Mouse (Mus musculus) ZHBTc4 (cell line): ENCODE results near the gene Gm9803.
"Not testable (repeated sequence)": the region's sequence is repeated elsewhere in the genome, so short reads cannot be mapped to it uniquely, and the experiment has no call there.

Experiments
- DNase-seq: peaks from one replicate; pipeline ENCODE4 v3.0.0-alpha.2; 2011; ENCODE audit warnings: low read depth, low spot score

Gm9803 gene

DNA sequence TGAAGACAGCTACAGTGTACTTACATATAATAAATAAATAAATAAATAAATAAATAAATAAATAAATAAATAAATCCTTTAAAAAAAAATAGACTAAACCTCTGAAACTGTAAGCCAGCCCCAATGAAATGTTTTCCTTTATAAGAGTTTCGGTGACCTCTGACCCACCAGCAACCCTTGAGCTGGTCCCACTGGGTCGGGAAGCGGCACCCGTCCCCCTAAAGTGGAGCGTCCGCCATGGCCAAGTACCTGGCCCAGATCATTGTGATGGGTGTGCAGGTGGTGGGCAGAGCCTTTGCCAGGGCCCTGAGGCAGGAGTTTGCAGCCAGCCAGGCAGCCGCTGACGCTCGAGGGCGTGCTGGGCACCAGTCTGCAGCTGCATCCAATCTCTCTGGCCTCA, at the start of gene Gm9803:
Gm9803 (plus strand) TSS at position 154 of the 400 bp plus-strand sequence.
- not testable (repeated sequence) for DNase-seq

- peak; percentile 69 for DNase-seq
These were observed 48.5 kb upstream of the Gm9803 start for GRCm38 (mm10) chr10:43475376-43475775.

DNA sequence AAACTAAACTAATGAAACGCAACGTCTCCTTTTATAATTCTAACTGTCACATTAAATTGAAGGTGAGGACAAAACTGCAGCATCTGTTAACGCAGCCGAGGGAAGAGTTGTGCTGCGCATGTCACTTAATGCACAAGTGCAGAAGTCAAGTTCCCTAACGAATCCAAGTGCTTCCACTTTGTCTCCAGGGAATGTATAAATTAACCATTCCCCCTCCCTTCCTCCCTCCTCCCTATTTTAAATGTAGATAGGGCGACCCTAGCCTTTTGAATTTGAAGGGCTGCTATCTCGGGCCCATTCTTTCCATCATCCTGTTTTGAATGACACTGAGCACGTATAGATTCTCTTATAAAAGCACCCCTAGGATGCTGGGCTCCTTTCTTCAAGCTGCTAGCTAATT, 46.4 kb upstream of the Gm9803 start:
- DNase-seq: peak; percentile 91

GRCm38 (mm10) chr10:43477865-43478681, 45.8 kb upstream of the Gm9803 start:
- peak; percentile 74 for DNase-seq

DNA sequence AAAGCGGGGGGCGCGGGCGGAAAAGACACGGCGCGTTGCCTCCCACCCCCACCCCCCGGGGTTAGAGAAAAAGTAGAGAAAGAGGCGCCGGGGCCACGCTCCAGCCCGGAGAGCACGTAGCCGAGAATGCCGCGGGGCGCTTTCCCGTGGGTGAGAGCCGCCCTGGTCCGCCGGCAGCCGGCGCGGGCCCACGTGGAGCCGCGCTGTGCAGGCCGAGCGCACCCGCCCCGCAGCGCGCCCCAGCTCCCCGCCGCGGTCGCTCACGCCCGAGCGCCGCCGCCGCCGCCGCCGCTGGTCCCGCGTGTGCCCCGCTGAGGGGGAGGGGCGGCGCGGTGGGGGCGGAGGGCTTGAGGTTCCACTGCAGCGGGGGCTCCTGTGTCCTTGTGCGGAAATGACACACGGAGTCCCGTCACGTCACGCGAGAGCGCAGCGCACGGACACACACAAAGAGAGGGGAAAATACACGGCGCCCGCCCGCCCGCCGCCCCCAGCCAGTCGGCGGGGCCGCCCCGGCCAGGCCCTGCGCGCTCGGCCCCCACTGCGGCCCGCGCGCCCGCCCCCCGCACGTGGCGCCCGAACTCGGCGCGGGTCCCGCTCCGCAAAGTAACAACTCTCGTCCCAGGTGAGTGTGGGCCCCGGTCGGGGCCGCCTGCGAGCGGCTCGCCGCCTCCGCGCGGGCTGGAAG, 45.0 kb upstream of the Gm9803 start, which contains the start of gene Bend3:
Bend3 (plus strand) TSS at position 81 of the 685 bp plus-strand sequence.
- DNase-seq: peak; percentile 72

DNA sequence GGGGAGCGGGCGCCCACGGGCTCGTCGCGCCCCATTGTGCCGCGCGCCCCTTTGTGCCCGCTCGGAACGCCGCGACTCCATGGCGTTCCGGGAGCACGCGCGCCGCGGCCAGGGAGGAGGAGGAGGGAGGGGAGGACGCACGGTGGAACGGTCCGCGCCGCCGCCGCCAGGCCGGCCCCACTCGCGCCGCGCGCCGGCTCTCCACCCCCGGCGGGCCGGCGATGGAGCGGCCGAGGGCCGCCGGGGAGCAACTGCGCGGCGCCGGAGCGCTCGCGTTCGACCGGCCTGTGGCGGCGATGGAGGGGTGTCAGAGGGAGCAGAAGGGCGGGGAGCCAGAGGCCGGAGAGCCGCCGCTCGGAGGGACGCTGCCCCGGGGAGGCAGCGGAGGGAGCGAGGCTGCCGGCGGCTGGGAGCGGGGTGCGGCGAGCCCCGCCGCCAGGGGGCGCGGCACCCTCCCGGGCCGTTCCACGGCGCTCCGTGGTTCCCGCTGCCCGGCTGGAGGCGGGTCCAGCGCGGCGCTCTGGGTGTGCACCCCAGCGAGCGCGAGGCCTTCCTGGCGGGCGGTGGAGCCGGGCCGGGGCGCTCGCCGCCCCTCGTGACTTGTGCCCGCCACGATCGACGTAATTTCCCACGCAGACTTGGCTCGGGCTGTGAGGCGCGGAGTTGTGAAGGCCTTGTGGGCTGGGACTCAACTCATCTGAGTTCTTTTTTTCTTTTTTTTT, 44.3 kb upstream of the Gm9803 start:
- peak; percentile 87 for DNase-seq

DNA sequence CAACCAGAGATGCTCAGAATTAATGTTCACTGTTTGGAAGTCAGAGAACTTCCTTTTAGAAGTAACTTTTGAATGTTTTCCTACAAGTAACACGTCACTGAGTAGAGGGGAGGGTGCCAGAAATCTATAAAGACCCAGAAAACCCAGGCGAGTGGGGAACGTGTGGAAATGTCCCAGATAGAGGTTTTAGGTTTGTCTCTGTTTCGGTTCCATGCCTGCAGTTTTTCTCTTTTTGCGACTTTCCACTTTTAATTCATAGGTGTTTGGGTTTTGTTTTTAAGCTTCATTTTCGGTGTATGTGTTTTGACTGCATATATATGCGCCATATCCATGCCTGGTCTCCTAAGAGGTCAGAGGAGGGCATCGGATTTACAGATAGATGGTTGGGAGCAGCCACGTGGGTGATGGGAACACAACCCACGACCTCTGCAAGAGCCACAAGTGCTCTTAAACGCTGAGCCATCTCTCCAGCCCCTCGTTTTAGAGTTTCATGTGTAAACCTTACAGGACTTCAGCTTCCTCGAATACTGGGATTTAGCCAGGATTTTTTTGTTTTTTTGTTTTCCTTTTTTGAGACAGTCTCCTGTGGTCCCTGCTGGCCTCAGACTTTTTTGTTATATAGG, 43.5 kb upstream of the Gm9803 start:
- DNase-seq: no peak

GRCm38 (mm10) chr10:43481179-43481578, 42.7 kb upstream of the Gm9803 start:
- DNase-seq: no peak

DNA sequence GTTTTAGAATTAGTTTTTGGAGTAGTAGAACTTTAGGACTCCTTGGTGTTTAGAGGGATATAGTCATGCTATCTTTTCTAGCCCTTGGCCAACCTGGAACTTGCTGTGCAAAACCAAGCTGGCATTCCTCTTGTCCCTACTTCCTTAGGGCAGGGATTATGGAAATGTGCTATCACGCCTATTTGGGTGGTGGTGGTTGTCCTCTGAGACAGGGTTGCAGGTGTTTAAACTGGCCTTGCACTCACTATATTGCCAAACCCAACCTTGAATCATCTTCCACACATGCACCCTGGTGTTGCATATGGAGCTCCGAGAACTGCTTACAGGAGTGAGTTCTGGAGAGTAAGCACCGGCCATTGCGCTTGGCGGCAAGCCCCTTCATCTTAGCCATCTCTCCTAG, 41.9 kb upstream of the Gm9803 start:
- DNase-seq: no peak

DNA sequence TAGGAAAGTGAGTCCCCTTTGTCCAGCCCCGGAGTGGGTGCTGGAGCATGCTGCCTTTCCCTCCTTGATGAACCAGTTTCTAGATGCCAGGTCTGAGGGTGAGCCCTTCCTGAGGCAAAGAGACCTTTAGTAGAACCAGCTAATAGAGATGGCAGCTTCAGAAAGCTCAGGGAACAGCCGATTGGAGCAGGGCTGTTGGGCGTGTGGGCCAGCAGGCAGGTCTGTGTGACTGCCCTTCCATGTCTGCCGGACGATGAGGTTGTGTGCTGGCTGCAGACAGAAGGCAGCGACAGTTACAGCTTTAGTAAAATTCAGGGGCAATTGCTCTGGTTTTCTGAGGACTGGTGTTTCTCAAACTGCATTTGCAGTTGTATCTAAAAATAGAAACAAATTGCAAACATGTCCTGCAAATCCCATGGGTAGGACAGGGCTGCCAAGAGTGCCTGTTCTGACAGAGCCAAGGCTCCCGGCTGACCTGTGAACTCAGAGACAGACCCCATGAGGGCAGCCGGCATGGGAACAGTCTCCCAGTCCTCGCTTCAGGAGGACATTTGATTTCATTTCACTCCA, 40.4 kb upstream of the Gm9803 start:
- no peak for DNase-seq

GRCm38 (mm10) chr10:43485751-43486268, 38.1 kb upstream of the Gm9803 start:
- no peak for DNase-seq

- DNase-seq: no peak
These were observed 36.4 kb upstream of the Gm9803 start for GRCm38 (mm10) chr10:43487441-43488010.

DNA sequence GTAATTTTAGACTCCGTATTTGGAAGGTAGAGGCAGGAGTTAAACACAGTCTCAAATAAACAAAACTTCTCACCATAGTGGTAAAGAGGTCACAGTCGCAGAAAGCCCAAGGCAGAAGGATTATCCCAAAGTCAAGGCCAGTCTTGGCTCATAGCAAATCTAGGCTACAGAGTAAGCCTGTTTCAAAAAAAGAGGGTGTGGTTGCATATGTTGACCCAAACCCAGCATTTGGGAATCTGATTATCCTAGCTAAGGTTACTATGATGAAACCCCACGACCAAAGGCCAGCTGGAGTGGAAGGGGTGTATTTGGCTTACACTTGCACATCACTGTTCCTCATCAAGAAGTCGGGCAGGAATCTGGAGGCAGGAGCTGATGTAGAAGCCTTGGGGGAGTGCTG, 35.6 kb upstream of the Gm9803 start:
- no peak for DNase-seq

DNA sequence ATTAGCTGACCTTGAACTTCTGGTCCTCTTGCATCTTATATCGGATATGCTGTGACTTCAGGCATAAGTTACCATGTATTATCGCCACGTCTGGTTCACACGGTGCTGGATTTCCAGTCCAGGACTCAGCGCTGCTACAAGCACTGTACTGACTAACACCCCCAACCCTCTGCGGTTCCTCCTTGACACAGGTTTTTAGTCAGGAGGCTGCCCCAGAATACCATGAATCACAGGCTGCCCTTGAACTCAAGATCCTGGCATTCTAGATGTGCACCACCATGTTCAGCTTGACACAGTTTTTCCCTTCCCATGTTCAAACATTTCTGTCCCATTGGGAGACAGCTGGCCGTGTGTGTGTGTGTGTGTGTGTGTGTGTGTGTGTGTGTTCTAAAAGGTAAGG, 34.7 kb upstream of the Gm9803 start:
- DNase-seq: no peak

GRCm38 (mm10) chr10:43489550-43489949, 34.3 kb upstream of the Gm9803 start:
- DNase-seq: peak; percentile 82

DNA sequence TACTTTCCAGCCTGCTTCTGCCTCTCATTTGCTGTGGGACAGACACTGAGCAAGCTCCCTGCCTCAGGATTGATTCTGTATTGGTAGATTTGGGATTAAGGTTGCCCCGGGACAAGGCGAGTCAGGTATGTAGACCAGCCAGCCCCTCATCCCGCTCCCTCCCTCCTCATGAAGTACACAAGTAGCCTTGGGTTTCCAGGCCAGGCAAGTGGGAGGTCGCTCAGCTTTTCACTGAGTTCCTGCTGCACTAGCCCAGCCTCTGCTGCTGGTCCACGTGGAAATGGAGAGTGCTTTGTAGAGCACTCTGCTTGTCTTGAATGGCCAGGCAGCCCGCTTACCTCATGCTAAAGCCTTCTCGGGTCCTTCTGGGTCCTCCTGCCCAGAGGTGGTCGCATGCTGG, 33.9 kb upstream of the Gm9803 start:
- DNase-seq: peak; percentile 62

DNA sequence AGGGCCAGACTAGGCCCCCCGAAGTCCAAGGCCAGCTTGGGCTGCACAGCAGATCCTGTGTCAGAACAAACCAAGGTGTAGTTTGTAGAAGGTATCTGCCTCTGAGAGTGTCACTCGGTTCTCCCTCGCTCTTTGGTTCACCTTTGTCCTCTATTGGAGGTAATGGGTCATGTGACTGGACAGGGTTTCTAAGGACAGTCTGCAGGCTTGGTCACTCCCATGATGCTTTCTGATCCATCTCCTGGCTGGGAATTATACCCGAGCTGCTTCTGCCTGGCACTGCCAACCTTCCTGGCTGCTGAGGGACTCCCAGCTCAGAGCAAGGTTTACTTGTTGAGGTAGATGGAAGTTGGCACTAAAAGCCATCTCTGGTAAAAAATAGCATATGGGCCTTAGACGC, 33.0 kb upstream of the Gm9803 start:
- no peak for DNase-seq

- DNase-seq: no peak
These were observed 21.3 kb upstream of the Gm9803 start for GRCm38 (mm10) chr10:43502599-43502998.

DNA sequence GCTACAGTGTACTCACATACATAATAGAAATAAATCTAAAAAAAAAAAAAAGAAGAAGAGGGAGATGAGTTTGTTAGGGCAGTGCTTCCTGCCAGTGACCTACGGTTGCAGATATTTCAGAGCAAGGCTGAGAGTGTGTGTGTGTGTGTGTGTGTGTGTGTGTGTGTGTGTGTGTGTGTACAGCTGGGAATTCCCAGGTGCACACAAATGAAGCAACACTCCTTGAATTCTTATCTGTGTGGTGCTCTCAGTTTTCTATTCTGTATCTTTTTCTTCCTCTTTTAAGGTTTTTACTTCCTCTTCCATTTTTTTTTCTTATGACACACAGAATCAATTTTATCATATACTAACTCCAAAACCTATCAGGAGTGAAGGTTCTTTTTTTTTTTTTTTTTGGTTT, 19.6 kb upstream of the Gm9803 start:
- no peak for DNase-seq

DNA sequence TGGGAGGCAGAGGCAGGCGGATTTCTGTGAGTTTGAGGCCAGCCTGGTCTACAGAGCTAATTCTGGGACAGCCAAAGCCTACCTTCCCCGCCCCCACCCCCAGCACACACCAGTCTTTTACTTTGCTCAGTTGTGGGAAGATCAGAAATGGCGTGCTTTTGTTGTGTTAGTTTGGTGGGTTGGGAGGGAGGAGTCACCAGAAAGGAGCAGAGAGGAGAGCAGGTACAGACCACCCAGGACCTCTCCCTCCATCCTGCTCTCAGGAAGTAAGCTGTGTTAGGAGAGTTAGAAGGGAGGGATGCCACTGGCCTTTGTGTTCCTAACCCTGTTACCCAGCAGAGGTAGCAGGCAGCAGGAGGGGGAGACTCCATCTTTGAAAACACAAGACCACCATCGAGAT, 16.8 kb upstream of the Gm9803 start:
- peak; percentile 51 for DNase-seq

DNA sequence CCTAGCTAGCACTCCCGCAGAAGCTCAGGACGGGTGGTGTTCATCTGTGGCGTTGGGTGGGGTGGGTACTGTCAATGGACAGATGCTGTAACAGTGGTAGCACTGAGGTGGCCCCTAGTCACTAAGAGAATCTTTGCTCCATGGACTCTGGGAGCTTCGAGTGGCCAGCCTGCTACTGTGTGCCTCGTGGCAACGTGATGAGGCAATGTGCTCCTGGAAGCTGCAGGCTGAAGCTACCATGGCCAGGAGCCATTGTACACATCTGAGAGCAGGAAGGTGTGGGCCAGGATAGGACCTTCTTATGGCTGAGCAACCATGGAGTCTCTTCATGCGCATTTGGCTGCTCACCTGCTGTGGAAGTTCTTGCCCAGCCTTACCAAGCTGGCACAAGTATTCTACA, 14.7 kb upstream of the Gm9803 start:
- DNase-seq: no peak
